Mouse (Mus musculus) CH12.LX (cell line): ENCODE measurements at regions not wholly inside any gene's neighbourhood (a gene's known extent, or its start where the extent isn't known, plus 50 kb on each side); places are given as distances from the start of the nearest gene placed in this dataset.

Experiments
- CHD1 ChIP-seq: IDR thresholded peaks from 2 replicates; pipeline ENCODE4 v1.6.1; 2012; ENCODE audit warnings: low read depth, low read length, improper control_type of control experiment, inconsistent platforms
- CTCF ChIP-seq, 2 experiments: IDR thresholded peaks in 1 of 2; conservative IDR thresholded peaks in 1 of 2; 2 replicates each; pipeline ENCODE4 v1.5.1; 2011 to 2012; ENCODE audit warnings: low read depth in 2 of 2, low read length in 2 of 2, improper control_type of control experiment in 1 of 2, inconsistent platforms in 1 of 2, mild to moderate bottlenecking in 1 of 2, moderate library complexity in 1 of 2
- E2F4 ChIP-seq: IDR thresholded peaks from 2 replicates; pipeline ENCODE4 v1.6.1; 2011; ENCODE audit warnings: low read depth, low read length, improper control_type of control experiment; ENCODE audit not compliant: insufficient replicate concordance
- EP300 ChIP-seq: IDR thresholded peaks from 2 replicates; pipeline ENCODE4 v1.6.1; 2011; ENCODE audit warnings: low read length, improper control_type of control experiment
- KAT2A ChIP-seq: IDR thresholded peaks from 2 replicates; pipeline ENCODE4 v1.6.1; 2012; ENCODE audit warnings: low read length, improper control_type of control experiment, inconsistent platforms; ENCODE audit not compliant: insufficient replicate concordance
- MEF2A ChIP-seq: IDR thresholded peaks from 2 replicates; pipeline ENCODE4 v1.6.1; 2014; ENCODE audit warnings: low read depth, mild to moderate bottlenecking, inconsistent platforms, low read length, improper control_type of control experiment, borderline replicate concordance
- MXI1 ChIP-seq: IDR thresholded peaks from 2 replicates; pipeline ENCODE4 v1.6.1; 2011; ENCODE audit warnings: mild to moderate bottlenecking, low read depth, low read length, improper control_type of control experiment
- NELFE ChIP-seq: IDR thresholded peaks from 2 replicates; pipeline ENCODE4 v1.6.1; 2011; ENCODE audit warnings: low read depth, low read length, improper control_type of control experiment
- POLR2A ChIP-seq: IDR thresholded peaks from 2 replicates; pipeline ENCODE4 v1.6.1; 2011; ENCODE audit warnings: low read depth, mild to moderate bottlenecking, improper control_type of control experiment, low read length
- SIN3A ChIP-seq: IDR thresholded peaks from 2 replicates; pipeline ENCODE4 v1.6.1; 2012; ENCODE audit warnings: low read length, improper control_type of control experiment, inconsistent platforms
- USF1 ChIP-seq: IDR thresholded peaks from 2 replicates; pipeline ENCODE4 v1.6.1; 2014; ENCODE audit warnings: low read depth, mild to moderate bottlenecking, inconsistent platforms, low read length, improper control_type of control experiment
- ZC3H11A ChIP-seq: IDR thresholded peaks from 2 replicates; pipeline ENCODE4 v1.6.1; 2012; ENCODE audit warnings: low read depth, mild to moderate bottlenecking, inconsistent platforms, low read length, improper control_type of control experiment

DNA sequence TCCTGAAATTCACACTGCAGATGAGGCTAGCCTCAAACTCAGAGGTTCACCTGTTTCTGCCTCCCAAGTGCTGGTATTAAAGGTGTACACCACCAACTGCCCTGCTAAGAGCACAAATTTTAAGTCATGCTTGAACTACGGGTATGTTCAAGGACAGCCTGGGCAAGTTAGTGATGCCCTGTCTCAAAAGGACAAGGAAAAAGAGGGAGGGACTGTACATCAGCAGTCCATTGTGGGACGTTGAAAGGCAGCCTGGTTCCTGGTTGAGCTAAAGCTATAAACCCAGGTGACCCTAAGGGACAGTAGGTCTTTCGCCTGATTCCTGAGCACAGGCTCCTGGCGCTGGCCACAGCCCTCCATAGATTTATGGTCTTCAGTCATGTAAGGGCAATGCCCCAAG is 51.0 kb upstream of the Ccn6 start:
- TF ChIP-seq SIN3A (no peak), EP300 (no peak), NELFE (no peak), MXI1 (no peak), USF1 (no peak), MEF2A (no peak), CTCF (conservative IDR thresholded peaks at IDR 0.05 in 1 of 2, IDR thresholded peaks at IDR 0.05 in 1 of 2; ENCODE audit: low read depth in 2 of 2, low read length in 2 of 2) (no peak), KAT2A (no peak), POLR2A (no peak), ZC3H11A (no peak), CHD1 (no peak), E2F4 (no peak)
